Mouse (Mus musculus): ENCODE data around the gene Enkur. TPM values are rescaled to one million over a fixed set of nuclear protein-coding genes. Genes with fewer than 3 reads are reported as not detected.
A peak's percentile ranks its signal among the peaks of the same experiment; 100 is the strongest.

Gene Enkur
- polyA plus RNA-seq, 1 experiment from 2014 or later, result 2.8 TPM

GRCm38 (mm10) chr2:21202754-21203153 lies 2.4 kb downstream of the Enkur start:
- Histone ChIP-seq H3K9me3 (replicated peaks; ENCODE audit: control insufficient read depth, low read length) (no peaks in the 10 kb centered on the region), H3K36me3 (ENCODE audit: control insufficient read depth, insufficient read depth, low read length) (no peaks in the 10 kb centered on the region), H3K4me3 (ENCODE audit: low read depth, low read length) (no peak overlapping the region), H3K4me1 (ENCODE audit: control insufficient read depth, insufficient read depth, low read length) (peaks cover 7% of the 10 kb centered on the region), H3K9ac (ENCODE audit: low read length) (no peak overlapping the region), H3K4me2 (ENCODE audit: low read length) (no peak overlapping the region), H3K27me3 (replicated peaks; ENCODE audit: control insufficient read depth, insufficient read depth, low read length) (no peaks in the 10 kb centered on the region), H3K27ac (ENCODE audit: low read depth, low read length) (no peak overlapping the region)
- WGBS, result 87% methylated on average over 2 of the region's 2 CpGs
- DNase-seq (ENCODE audit: low spot score), result no peak
- ATAC-seq, result no peak

DNA sequence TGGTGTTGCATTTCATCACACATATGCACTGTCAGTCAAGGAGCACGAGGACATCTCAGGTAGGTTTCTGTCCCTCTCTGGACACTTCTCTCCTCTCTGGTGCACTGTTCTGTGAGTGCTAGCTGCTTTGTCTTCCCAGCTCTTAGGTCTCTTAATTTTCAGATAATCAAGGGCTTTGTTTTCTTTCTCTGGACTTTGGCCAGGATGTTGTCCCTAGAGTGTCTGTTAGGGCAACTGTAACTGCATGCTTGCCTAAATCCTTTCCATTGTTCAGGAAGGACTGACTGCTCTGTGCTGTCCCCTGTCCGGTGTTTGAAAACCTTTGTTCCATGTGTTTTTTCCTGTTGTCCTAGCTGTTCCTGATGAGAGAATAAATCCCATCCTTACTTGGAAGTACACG lies 6.1 kb downstream of the Enkur start:
- 59% methylated on average over 3 of the region's 3 CpGs for WGBS
- H3K4me3 ChIP-seq (ENCODE audit: low read depth, low read length), result no peak overlapping the region
- no peaks in the 10 kb centered on the region for H3K36me3 ChIP-seq (ENCODE audit: control insufficient read depth, insufficient read depth, low read length)
- H3K27me3 ChIP-seq (replicated peaks; ENCODE audit: control insufficient read depth, insufficient read depth, low read length), result no peaks in the 10 kb centered on the region
- H3K27ac ChIP-seq (ENCODE audit: low read depth, low read length), result no peak overlapping the region
- no peaks in the 10 kb centered on the region for H3K4me1 ChIP-seq (ENCODE audit: control insufficient read depth, insufficient read depth, low read length)
- no peak overlapping the region for H3K9ac ChIP-seq (ENCODE audit: low read length)
- DNase-seq (ENCODE audit: low spot score) (no peak), ATAC-seq (no peak)
- no peaks in the 10 kb centered on the region for H3K9me3 ChIP-seq (replicated peaks; ENCODE audit: control insufficient read depth, low read length)
- no peak overlapping the region for H3K4me2 ChIP-seq (ENCODE audit: low read length)

DNA sequence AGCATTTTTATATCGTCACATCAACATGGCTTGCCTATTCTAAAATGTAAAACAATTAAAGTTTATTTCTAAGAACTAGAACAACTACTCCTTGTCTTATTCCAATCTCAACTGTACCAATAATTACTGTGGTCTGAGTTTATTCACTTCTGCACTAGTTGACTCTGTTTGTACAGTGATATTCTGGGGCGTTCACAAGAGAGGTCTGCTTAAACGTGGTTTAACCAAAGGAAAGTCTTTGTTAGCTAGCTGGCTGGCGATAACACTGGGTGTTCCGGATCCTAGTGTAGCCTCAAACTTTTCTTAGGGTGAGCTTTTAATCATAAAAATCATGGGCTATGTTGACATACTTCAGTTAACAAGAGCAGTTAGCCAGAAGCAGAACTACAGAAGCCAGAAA lies 9.9 kb downstream of the Enkur start:
- Histone ChIP-seq H3K9ac (ENCODE audit: low read length) (no peak overlapping the region), H3K4me2 (ENCODE audit: low read length) (no peak overlapping the region), H3K27ac (ENCODE audit: low read depth, low read length) (no peak overlapping the region), H3K36me3 (ENCODE audit: control insufficient read depth, insufficient read depth, low read length) (no peaks in the 10 kb centered on the region), H3K27me3 (replicated peaks; ENCODE audit: control insufficient read depth, insufficient read depth, low read length) (no peaks in the 10 kb centered on the region), H3K4me3 (ENCODE audit: low read depth, low read length) (no peak overlapping the region), H3K9me3 (replicated peaks; ENCODE audit: control insufficient read depth, low read length) (no peaks in the 10 kb centered on the region), H3K4me1 (ENCODE audit: control insufficient read depth, insufficient read depth, low read length) (no peaks in the 10 kb centered on the region)
- ATAC-seq, result no peak
- 91% methylated on average over 5 of the region's 5 CpGs for WGBS
- no peak for DNase-seq (ENCODE audit: low spot score)

GRCm38 (mm10) chr2:21191232-21191631 lies 13.9 kb downstream of the Enkur start:
- no peaks in the 10 kb centered on the region for H3K9me3 ChIP-seq (replicated peaks; ENCODE audit: control insufficient read depth, low read length)
- ATAC-seq (no peak), DNase-seq (ENCODE audit: low spot score) (no peak)
- WGBS, result 82% methylated on average over 1 of the region's 1 CpGs
- H3K4me2 ChIP-seq (ENCODE audit: low read length), result no peak overlapping the region
- H3K4me1 ChIP-seq (ENCODE audit: control insufficient read depth, insufficient read depth, low read length), result no peaks in the 10 kb centered on the region
- H3K36me3 ChIP-seq (ENCODE audit: control insufficient read depth, insufficient read depth, low read length), result no peaks in the 10 kb centered on the region
- H3K27ac ChIP-seq (ENCODE audit: low read depth, low read length), result no peak overlapping the region
- no peaks in the 10 kb centered on the region for H3K27me3 ChIP-seq (replicated peaks; ENCODE audit: control insufficient read depth, insufficient read depth, low read length)
- no peak overlapping the region for H3K4me3 ChIP-seq (ENCODE audit: low read depth, low read length)
- no peak overlapping the region for H3K9ac ChIP-seq (ENCODE audit: low read length)

DNA sequence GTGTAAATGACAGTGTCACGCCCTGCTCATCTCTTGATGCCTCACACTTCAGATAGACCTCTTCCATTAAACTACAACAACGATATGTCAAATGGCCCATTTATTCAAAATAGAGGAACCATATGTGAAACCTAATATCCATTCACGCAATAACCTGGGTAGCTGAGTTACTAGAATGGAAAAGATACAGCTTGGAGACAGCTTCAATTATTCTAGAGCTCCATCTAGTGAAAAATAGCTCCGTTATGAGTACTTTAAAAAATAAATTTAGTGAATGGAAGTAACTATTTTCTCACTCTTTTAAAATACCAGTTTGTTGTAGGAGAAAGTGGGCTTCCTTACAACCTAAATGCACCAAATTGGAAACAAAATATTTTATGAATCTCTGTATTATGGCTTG lies 16.6 kb downstream of the Enkur start:
- ATAC-seq, result peak; percentile 37; the same call in 1 of the 2 replicates

DNA sequence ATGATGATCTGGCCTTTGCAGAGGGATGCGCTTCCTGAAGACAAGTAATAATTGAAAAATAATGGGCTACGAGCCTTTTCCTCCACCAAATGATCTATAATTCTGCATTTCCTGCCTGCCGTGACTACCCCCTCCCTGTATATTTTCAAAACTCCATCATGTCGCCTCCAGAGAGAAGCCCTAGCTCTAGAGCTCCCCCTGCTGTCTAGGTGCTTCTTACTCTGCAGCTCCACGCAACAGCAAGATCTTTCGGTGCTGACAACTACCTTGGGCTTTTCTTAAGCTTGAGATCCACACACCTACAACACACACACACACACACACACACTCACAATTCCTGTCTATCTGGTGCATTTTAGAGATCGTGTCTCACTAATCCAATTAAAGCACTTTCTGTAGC lies 17.6 kb downstream of the Enkur start:
- H3K9ac ChIP-seq (ENCODE audit: low read length), result no peak overlapping the region
- H3K9me3 ChIP-seq (replicated peaks; ENCODE audit: control insufficient read depth, low read length), result no peaks in the 10 kb centered on the region
- H3K27me3 ChIP-seq (replicated peaks; ENCODE audit: control insufficient read depth, insufficient read depth, low read length), result no peaks in the 10 kb centered on the region
- DNase-seq (ENCODE audit: low spot score) (peak; percentile 51), ATAC-seq (no peak)
- no peak overlapping the region for H3K4me2 ChIP-seq (ENCODE audit: low read length)
- H3K4me3 ChIP-seq (ENCODE audit: low read depth, low read length), result no peak overlapping the region
- no peaks in the 10 kb centered on the region for H3K36me3 ChIP-seq (ENCODE audit: control insufficient read depth, insufficient read depth, low read length)
- no peaks in the 10 kb centered on the region for H3K4me1 ChIP-seq (ENCODE audit: control insufficient read depth, insufficient read depth, low read length)
- 58% methylated on average over 7 of the region's 7 CpGs for WGBS
- H3K27ac ChIP-seq (ENCODE audit: low read depth, low read length), result no peak overlapping the region

More for the DNA sequence above, 16.6 kb downstream of the Enkur start:
- no peak overlapping the region for H3K4me2 ChIP-seq (ENCODE audit: low read length)
- H3K27ac ChIP-seq (ENCODE audit: low read depth, low read length), result no peak overlapping the region
- no peak overlapping the region for H3K4me3 ChIP-seq (ENCODE audit: low read depth, low read length)
- peak; percentile 71 for DNase-seq (ENCODE audit: low spot score)
- H3K9ac ChIP-seq (ENCODE audit: low read length), result no peak overlapping the region
- 74% methylated on average over 4 of the region's 4 CpGs for WGBS
- no peaks in the 10 kb centered on the region for H3K36me3 ChIP-seq (ENCODE audit: control insufficient read depth, insufficient read depth, low read length)
- no peaks in the 10 kb centered on the region for H3K4me1 ChIP-seq (ENCODE audit: control insufficient read depth, insufficient read depth, low read length)
- no peaks in the 10 kb centered on the region for H3K27me3 ChIP-seq (replicated peaks; ENCODE audit: control insufficient read depth, insufficient read depth, low read length)
- no peaks in the 10 kb centered on the region for H3K9me3 ChIP-seq (replicated peaks; ENCODE audit: control insufficient read depth, low read length)

- no peaks in the 10 kb centered on the region for H3K36me3 ChIP-seq (ENCODE audit: control insufficient read depth, insufficient read depth, low read length)
- no peaks in the 10 kb centered on the region for H3K4me1 ChIP-seq (ENCODE audit: control insufficient read depth, insufficient read depth, low read length)
- WGBS, result 90% methylated on average over 1 of the region's 1 CpGs
- DNase-seq (ENCODE audit: low spot score) (no peak), ATAC-seq (no peak)
- no peak overlapping the region for H3K4me2 ChIP-seq (ENCODE audit: low read length)
- no peaks in the 10 kb centered on the region for H3K9me3 ChIP-seq (replicated peaks; ENCODE audit: control insufficient read depth, low read length)
- no peak overlapping the region for H3K9ac ChIP-seq (ENCODE audit: low read length)
- H3K4me3 ChIP-seq (ENCODE audit: low read depth, low read length), result no peak overlapping the region
- no peaks in the 10 kb centered on the region for H3K27me3 ChIP-seq (replicated peaks; ENCODE audit: control insufficient read depth, insufficient read depth, low read length)
- H3K27ac ChIP-seq (ENCODE audit: low read depth, low read length), result no peak overlapping the region
Observed at GRCm38 (mm10) chr2:21182811-21183210, 22.4 kb downstream of the Enkur start.

- no peaks in the 10 kb centered on the region for H3K36me3 ChIP-seq (ENCODE audit: control insufficient read depth, insufficient read depth, low read length)
- H3K4me3 ChIP-seq (ENCODE audit: low read depth, low read length), result no peak overlapping the region
- H3K9ac ChIP-seq (ENCODE audit: low read length), result no peak overlapping the region
- DNase-seq (ENCODE audit: low spot score) (no peak), ATAC-seq (no peak)
- H3K9me3 ChIP-seq (replicated peaks; ENCODE audit: control insufficient read depth, low read length), result no peaks in the 10 kb centered on the region
- H3K4me2 ChIP-seq (ENCODE audit: low read length), result no peak overlapping the region
- no peaks in the 10 kb centered on the region for H3K4me1 ChIP-seq (ENCODE audit: control insufficient read depth, insufficient read depth, low read length)
- no peak overlapping the region for H3K27ac ChIP-seq (ENCODE audit: low read depth, low read length)
- WGBS, result 88% methylated on average over 5 of the region's 5 CpGs
- H3K27me3 ChIP-seq (replicated peaks; ENCODE audit: control insufficient read depth, insufficient read depth, low read length), result no peaks in the 10 kb centered on the region
Observed at GRCm38 (mm10) chr2:21179136-21179535, 26.0 kb downstream of the Enkur start.

DNA sequence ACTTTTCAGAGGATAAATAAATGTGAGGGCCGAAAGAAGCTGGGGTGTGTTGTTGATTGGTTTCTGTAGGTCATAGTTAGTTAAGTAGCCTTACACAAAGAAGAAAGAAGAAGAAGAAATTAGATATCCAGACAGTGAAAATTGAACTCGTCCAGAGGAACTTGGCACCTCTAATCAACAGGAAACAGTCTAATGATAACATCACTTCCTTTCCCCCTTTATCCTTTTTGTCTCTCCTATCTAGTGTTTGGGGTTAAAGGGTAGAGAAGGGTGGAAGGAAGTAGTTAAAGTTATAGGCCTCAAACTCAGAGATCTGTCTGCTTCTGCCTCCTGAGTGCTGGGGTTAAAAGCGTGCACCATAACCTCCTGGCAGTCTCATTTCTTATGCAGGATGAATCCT lies 32.4 kb downstream of the Enkur start:
- Histone ChIP-seq H3K4me2 (ENCODE audit: low read length) (no peak overlapping the region), H3K4me1 (ENCODE audit: control insufficient read depth, insufficient read depth, low read length) (no peaks in the 10 kb centered on the region), H3K36me3 (ENCODE audit: control insufficient read depth, insufficient read depth, low read length) (no peaks in the 10 kb centered on the region), H3K9me3 (replicated peaks; ENCODE audit: control insufficient read depth, low read length) (no peaks in the 10 kb centered on the region), H3K27me3 (replicated peaks; ENCODE audit: control insufficient read depth, insufficient read depth, low read length) (no peaks in the 10 kb centered on the region), H3K9ac (ENCODE audit: low read length) (no peak overlapping the region), H3K4me3 (ENCODE audit: low read depth, low read length) (no peak overlapping the region), H3K27ac (ENCODE audit: low read depth, low read length) (no peak overlapping the region)
- DNase-seq (ENCODE audit: low spot score) (no peak), ATAC-seq (no peak)
- 94% methylated on average over 3 of the region's 3 CpGs for WGBS
